ENCODE assay signal across 10 mouse cellular contexts in genomic region chr14:37165266-37165926, GRCm38 (mm10). TPM values are rescaled to one million over a fixed set of nuclear protein-coding genes. Genes with fewer than 3 reads are reported as not detected.
DNase-seq lines count a peak whose midpoint lies in the region; ATAC-seq lines count a peak whose summit lies in the region.
"Had no signal": no experiment of that assay in that cellular context is flagged by ENCODE, and none has a peak within 500 bp of the region (broad histone marks: within the 10 kb centered on the region; RNA-seq: fewer than 3 reads in every experiment).

No protein-coding gene starts in this region.

- H3K36me3 ChIP-seq in forebrain, embryonic 12.5 days (replicated peaks), result no peaks in the 10 kb centered on the region
- H3K36me3 ChIP-seq in forebrain, embryonic 10.5 days (replicated peaks), result no peaks in the 10 kb centered on the region
- no peaks in the 10 kb centered on the region for H3K36me3 ChIP-seq in midbrain, embryonic 14.5 days (ENCODE audit: control insufficient read depth, insufficient read depth, low read length)
- H3K36me3 ChIP-seq in midbrain, embryonic 16.5 days (ENCODE audit: control insufficient read depth, insufficient read depth, low read length), result no peaks in the 10 kb centered on the region
- H3K36me3 ChIP-seq in liver, embryonic 15.5 days (replicated peaks), result no peaks in the 10 kb centered on the region
- H3K36me3 ChIP-seq: hindbrain, embryonic 15.5 days; neural tube, embryonic 12.5 days had no signal

- H3K4me3 ChIP-seq in forebrain, embryonic 12.5 days (replicated peaks), result no peak overlapping the region
- H3K4me3 ChIP-seq in forebrain, embryonic 10.5 days, result no peak overlapping the region
- H3K4me3 ChIP-seq in midbrain, embryonic 14.5 days (replicated peaks; ENCODE audit: low read depth, low read length), result no peak overlapping the region
- no peak overlapping the region for H3K4me3 ChIP-seq in midbrain, embryonic 16.5 days (ENCODE audit: low read depth, low read length)
- no peak overlapping the region for H3K4me3 ChIP-seq in liver, embryonic 15.5 days (replicated peaks)
- H3K4me3 ChIP-seq: hindbrain, embryonic 15.5 days; neural tube, embryonic 12.5 days had no signal

- H3K9me3 ChIP-seq in forebrain, embryonic 12.5 days, result no peaks in the 10 kb centered on the region
- no peaks in the 10 kb centered on the region for H3K9me3 ChIP-seq in forebrain, embryonic 10.5 days
- H3K9me3 ChIP-seq in midbrain, embryonic 14.5 days (ENCODE audit: control insufficient read depth, low read length), result no peaks in the 10 kb centered on the region
- no peaks in the 10 kb centered on the region for H3K9me3 ChIP-seq in midbrain, embryonic 16.5 days (replicated peaks; ENCODE audit: control insufficient read depth, low read length, poor library complexity, severe bottlenecking)
- H3K9me3 ChIP-seq in liver, embryonic 15.5 days (replicated peaks), result no peaks in the 10 kb centered on the region
- H3K9me3 ChIP-seq: hindbrain, embryonic 15.5 days; neural tube, embryonic 12.5 days had no signal

- WGBS in forebrain, embryonic 12.5 days, result 74% methylated on average over 1 of the region's 1 CpGs
- 66% methylated on average over 1 of the region's 1 CpGs for WGBS in forebrain, embryonic 10.5 days
- 84% methylated on average over 1 of the region's 1 CpGs for WGBS in midbrain, embryonic 14.5 days
- 70% methylated on average over 1 of the region's 1 CpGs for WGBS in midbrain, embryonic 16.5 days
- 32% methylated on average over 1 of the region's 1 CpGs for WGBS in liver, embryonic 15.5 days (ENCODE audit: insufficient replicate concordance)

- no peaks in the 10 kb centered on the region for H3K4me1 ChIP-seq in forebrain, embryonic 12.5 days
- no peaks in the 10 kb centered on the region for H3K4me1 ChIP-seq in forebrain, embryonic 10.5 days
- H3K4me1 ChIP-seq in midbrain, embryonic 14.5 days (ENCODE audit: control insufficient read depth, insufficient read depth, low read length), result no peaks in the 10 kb centered on the region
- H3K4me1 ChIP-seq in midbrain, embryonic 16.5 days (ENCODE audit: control insufficient read depth, insufficient read depth, low read length), result no peaks in the 10 kb centered on the region
- H3K4me1 ChIP-seq in liver, embryonic 15.5 days (replicated peaks), result peaks cover 35% of the 10 kb centered on the region
- H3K4me1 ChIP-seq: hindbrain, embryonic 15.5 days; neural tube, embryonic 12.5 days had no signal

- no peak overlapping the region for H3K9ac ChIP-seq in forebrain, embryonic 12.5 days
- no peak overlapping the region for H3K9ac ChIP-seq in midbrain, embryonic 14.5 days (replicated peaks; ENCODE audit: low read length)
- H3K9ac ChIP-seq in midbrain, embryonic 16.5 days (ENCODE audit: low read depth, low read length), result no peak overlapping the region
- no peak overlapping the region for H3K9ac ChIP-seq in liver, embryonic 15.5 days
- H3K9ac ChIP-seq: hindbrain, embryonic 15.5 days; neural tube, embryonic 12.5 days had no signal

- H3K4me2 ChIP-seq in forebrain, embryonic 12.5 days, result no peak overlapping the region
- H3K4me2 ChIP-seq in midbrain, embryonic 14.5 days (ENCODE audit: low read length), result no peak overlapping the region
- H3K4me2 ChIP-seq in midbrain, embryonic 16.5 days (ENCODE audit: low read length), result no peak overlapping the region
- no peak overlapping the region for H3K4me2 ChIP-seq in liver, embryonic 15.5 days
- H3K4me2 ChIP-seq: hindbrain, embryonic 15.5 days; neural tube, embryonic 12.5 days had no signal

- no peaks in the 10 kb centered on the region for H3K27me3 ChIP-seq in forebrain, embryonic 12.5 days
- no peaks in the 10 kb centered on the region for H3K27me3 ChIP-seq in forebrain, embryonic 10.5 days (ENCODE audit: poor library complexity, severe bottlenecking)
- no peaks in the 10 kb centered on the region for H3K27me3 ChIP-seq in midbrain, embryonic 14.5 days (ENCODE audit: control insufficient read depth, insufficient read depth, low read length)
- H3K27me3 ChIP-seq in midbrain, embryonic 16.5 days (ENCODE audit: control insufficient read depth, insufficient read depth, low read depth, low read length), result no peaks in the 10 kb centered on the region
- H3K27me3 ChIP-seq in liver, embryonic 15.5 days, result no peaks in the 10 kb centered on the region
- H3K27me3 ChIP-seq: hindbrain, embryonic 15.5 days; neural tube, embryonic 12.5 days had no signal

- ATAC-seq in forebrain, embryonic 12.5 days (ENCODE audit: low FRiP score), result peak; percentile 74; the same call in 1 of the 2 replicates
- ATAC-seq in midbrain, embryonic 14.5 days (ENCODE audit: low FRiP score, low TSS enrichment), result no peak
- no peak for ATAC-seq in midbrain, embryonic 16.5 days
- ATAC-seq in activated CD4-positive, CD25-positive, alpha-beta regulatory T cell, adult 4 months, result peak; percentile 46
- ATAC-seq in liver, embryonic 15.5 days (ENCODE audit: insufficient read depth), result no peak

- H3K27ac ChIP-seq in forebrain, embryonic 12.5 days, result no peak overlapping the region
- H3K27ac ChIP-seq in forebrain, embryonic 10.5 days, result no peak overlapping the region
- H3K27ac ChIP-seq in midbrain, embryonic 14.5 days (replicated peaks; ENCODE audit: low read depth, low read length), result no peak overlapping the region
- no peak overlapping the region for H3K27ac ChIP-seq in midbrain, embryonic 16.5 days (ENCODE audit: low read length)
- H3K27ac ChIP-seq in liver, embryonic 15.5 days (replicated peaks), result peak overlapping the region; percentile 88
- H3K27ac ChIP-seq: hindbrain, embryonic 15.5 days; neural tube, embryonic 12.5 days had no signal

- DNase-seq in forebrain, embryonic 10.5 days (ENCODE audit: extremely low spot score, low spot score), result no peak
- peak; percentile 79 for DNase-seq in midbrain, embryonic 14.5 days
- DNase-seq in forelimb bud, embryonic 11.5 days (ENCODE audit: low read depth, low spot score), result peak; percentile 3
- no peak for DNase-seq in gastrocnemius, postnatal 25 days

RNA-seq across cellular contexts. Expression of gene Ghitm, which starts 30.3 kb away (rescaled TPM):
- polyA plus RNA-seq in forebrain, embryonic 12.5 days (2016; fragmentation: Nextera tagmentation; extraction: Ambion mirVana), result 171 and 180 TPM in 2 replicates
- polyA plus RNA-seq in forebrain, embryonic 10.5 days (2016; fragmentation: Nextera tagmentation; extraction: Ambion mirVana), result 206 and 215 TPM in 2 replicates
- 157 and 197 TPM in 2 replicates for polyA plus RNA-seq in midbrain, embryonic 14.5 days (2014; fragmentation: Nextera tagmentation; extraction: Ambion mirVana)
- polyA plus RNA-seq in midbrain, embryonic 16.5 days (2015; fragmentation: Nextera tagmentation; extraction: Ambion mirVana), result 189 and 197 TPM in 2 replicates
- polyA plus RNA-seq in activated CD4-positive, CD25-positive, alpha-beta regulatory T cell, adult 4 months (2017; shearing (Covaris generic)), result 100 to 1,000 TPM; 350 to 391 TPM
- 249 and 254 TPM in 2 replicates for polyA plus RNA-seq in liver, embryonic 15.5 days (2015; fragmentation: Nextera tagmentation; extraction: Ambion mirVana)
- total RNA-seq in gastrocnemius, postnatal 25 days (2021), result 100 to 1,000 TPM; 369 to 406 TPM

RNA-seq across cellular contexts. Expression of gene 2610528A11Rik, which starts 51.6 kb away (rescaled TPM):
- polyA plus RNA-seq in forebrain, embryonic 12.5 days (2016; fragmentation: Nextera tagmentation; extraction: Ambion mirVana), result not detected in 2 replicates
- 0.21 and 0.38 TPM in 2 replicates for polyA plus RNA-seq in forebrain, embryonic 10.5 days (2016; fragmentation: Nextera tagmentation; extraction: Ambion mirVana)
- 0.55 TPM in 1 of 2 replicates, not detected in the other for polyA plus RNA-seq in midbrain, embryonic 14.5 days (2014; fragmentation: Nextera tagmentation; extraction: Ambion mirVana)
- polyA plus RNA-seq in midbrain, embryonic 16.5 days (2015; fragmentation: Nextera tagmentation; extraction: Ambion mirVana), result not detected in 2 replicates
- polyA plus RNA-seq in activated CD4-positive, CD25-positive, alpha-beta regulatory T cell, adult 4 months (2017; shearing (Covaris generic)), result under 1 TPM in 1 of 2 experiments, not detected in 1; 0.49 TPM
- polyA plus RNA-seq in liver, embryonic 15.5 days (2015; fragmentation: Nextera tagmentation; extraction: Ambion mirVana), result 0.13 and 0.29 TPM in 2 replicates
- total RNA-seq in gastrocnemius, postnatal 25 days (2021), result under 1 TPM; 0.38 to 0.41 TPM

Comparison
In these comparisons a context has a peak if more than half of its experiments do, and no peak if none do; other contexts are left out.
1. ATAC-seq: peak in forebrain, embryonic 12.5 days (single experiment) and activated CD4-positive, CD25-positive, alpha-beta regulatory T cell, adult 4 months (single experiment); none in midbrain, embryonic 14.5 days (single experiment), midbrain, embryonic 16.5 days (single experiment) and liver, embryonic 15.5 days (single experiment).
2. DNase-seq: peak in midbrain, embryonic 14.5 days (single experiment) and forelimb bud, embryonic 11.5 days (single experiment); none in forebrain, embryonic 10.5 days (single experiment) and gastrocnemius, postnatal 25 days (single experiment).